Mouse (Mus musculus) G1E (cell line): ENCODE results near the gene Mrpl36.

Experiments
- CTCF ChIP-seq: IDR thresholded peaks from 2 replicates; pipeline ENCODE4 v1.5.1; 2012; ENCODE audit warnings: low read depth, low read length, inconsistent platforms, mixed read lengths
- GATA1 ChIP-seq: IDR thresholded peaks from 2 replicates; pipeline ENCODE4 v1.6.1; 2012; ENCODE audit warnings: borderline replicate concordance, low read length, inconsistent platforms, mixed read lengths

GRCm38 (mm10) chr13:73345102-73345890 is 17.0 kb downstream of the Mrpl36 start:
- TF ChIP-seq CTCF = peak; percentile 33; the same call in 1 of the 2 replicates
- TF ChIP-seq GATA1 = no peak
